Mouse (Mus musculus) B cell, adult 62 days (primary cell): ENCODE results near the gene Tcea3. TPM values are rescaled to one million over a fixed set of nuclear protein-coding genes. Genes with fewer than 3 reads are reported as not detected.

ENCODE experiments used
- total RNA-seq: library from RNA; stranded (reverse); gene quantifications from 4 replicates; pipeline ENCODE4 v1.2.4, GENCODE M21; 2023

Tcea3 gene
- total RNA-seq: 6.0 to 7.6 TPM (median 6.1 TPM) in 4 replicates

GRCm38 (mm10) chr4:136247729-136248463, at the start of gene Tcea3:
Gene Tcea3 (plus strand): TSS chr4:136247729.

GRCm38 (mm10) chr4:136206033-136206893, 41.3 kb upstream of the Tcea3 start, which contains the start of gene Asap3:
Gene Asap3 (plus strand): TSS chr4:136206365.

DNA sequence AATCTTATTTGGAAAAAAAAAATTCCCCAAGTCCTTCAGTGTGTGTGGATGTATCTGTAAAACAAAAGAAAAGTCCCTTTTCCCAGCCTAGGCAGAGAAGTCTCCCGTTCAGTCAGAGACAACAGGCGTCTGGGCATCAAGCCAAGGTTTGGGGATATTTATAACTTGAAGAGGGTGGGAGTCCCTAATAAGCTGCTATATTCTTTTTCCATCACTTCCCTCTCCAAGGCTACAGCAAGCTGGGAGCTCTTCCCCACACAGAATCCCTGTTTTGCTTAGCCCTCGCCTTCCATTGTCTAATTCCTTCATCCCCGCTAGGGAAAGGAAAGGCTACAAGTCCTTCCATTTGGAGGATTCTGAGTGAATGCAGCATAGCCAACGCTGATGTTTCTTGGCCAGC, 36.9 kb downstream of the Tcea3 start, which contains the start of gene Zfp46:
Gene Zfp46 (plus strand): TSS at position 229 of the 400 bp plus-strand sequence.

GRCm38 (mm10) chr4:136310229-136311041, 62.9 kb downstream of the Tcea3 start, which contains the start of gene Hnrnpr:
Gene Hnrnpr (plus strand): TSS chr4:136310942.

Other genes with a start within 250 kb of the Tcea3 start
- 39.3 to 43.0 TPM (median 40.3 TPM) in 4 replicates for gene Eloa, start 226.0 kb upstream of the Tcea3 start, total RNA-seq
- 835 to 1,011 TPM (median 876 TPM) in 4 replicates for gene Rpl11, start 194.3 kb upstream of the Tcea3 start, total RNA-seq
- gene Id3, start 104.2 kb upstream of the Tcea3 start, total RNA-seq: 36.7 to 42.4 TPM (median 37.6 TPM) in 4 replicates
- 29.3 to 34.5 TPM (median 32.2 TPM) in 4 replicates for gene E2f2, start 75.3 kb upstream of the Tcea3 start, total RNA-seq
- 0.67 to 1.1 TPM (median 0.79 TPM) in 4 replicates for gene Asap3, start 41.4 kb upstream of the Tcea3 start, total RNA-seq
- gene Zfp46, start 37.0 kb downstream of the Tcea3 start, total RNA-seq: 8.9 to 13.4 TPM (median 11.1 TPM) in 4 replicates
- gene Hnrnpr, start 63.2 kb downstream of the Tcea3 start, total RNA-seq: 116 to 162 TPM (median 142 TPM) in 4 replicates
- not detected in 4 replicates for gene Htr1d, start 175.8 kb downstream of the Tcea3 start, total RNA-seq
- not detected in 4 replicates for gene 6030445D17Rik, start 214.5 kb downstream of the Tcea3 start, total RNA-seq
- 1.7 to 2.9 TPM (median 2.1 TPM) in 4 replicates for gene Luzp1, start 222.0 kb downstream of the Tcea3 start, total RNA-seq